ENCODE assay signal across 18 mouse cellular contexts in genomic region chr10:13271716-13272115, GRCm38 (mm10).
A peak's percentile ranks its signal among the peaks of the same experiment; 100 is the strongest.
DNase-seq lines count a peak whose midpoint lies in the region; ATAC-seq and TF ChIP-seq lines count a peak whose summit lies in the region.
"Had no signal": no experiment of that assay in that cellular context is flagged by ENCODE, and none has a peak within 500 bp of the region (broad histone marks: within the 10 kb centered on the region; RNA-seq: fewer than 3 reads in every experiment).

No protein-coding gene starts in this region.

- no peak overlapping the region for H3K4me3 ChIP-seq in lung, adult 2 months (replicated peaks; ENCODE audit: extremely low read depth, low read depth, low read length)
- H3K4me3 ChIP-seq in limb, embryonic 12.5 days (replicated peaks), result no peak overlapping the region
- H3K4me3 ChIP-seq: forebrain, embryonic 15.5 days; heart, adult 2 months; hindbrain, embryonic 10.5 days had no signal

- no peaks in the 10 kb centered on the region for H3K27me3 ChIP-seq in limb, embryonic 12.5 days
- H3K27me3 ChIP-seq: forebrain, embryonic 15.5 days had no signal

- no peak overlapping the region for H3K9ac ChIP-seq in limb, embryonic 12.5 days (replicated peaks)
- H3K9ac ChIP-seq: forebrain, embryonic 15.5 days; hindbrain, embryonic 14.5 days had no signal

- H3K4me2 ChIP-seq in limb, embryonic 12.5 days, result no peak overlapping the region
- H3K4me2 ChIP-seq: forebrain, embryonic 15.5 days; heart, embryonic 11.5 days; hindbrain, embryonic 14.5 days had no signal

- 58% methylated on average over 8 of the region's 8 CpGs for WGBS in lung, adult 2 months
- WGBS in limb, embryonic 12.5 days, result 91% methylated on average over 8 of the region's 8 CpGs

- H3K9me3 ChIP-seq in limb, embryonic 12.5 days, result no peaks in the 10 kb centered on the region
- H3K9me3 ChIP-seq: forebrain, embryonic 15.5 days; hindbrain, embryonic 10.5 days had no signal

- intact Hi-C loops in heart, postnatal 36 days (cut with DNase I), result loop anchor here (5.0 kb wide), 1 partner anchor 141 kb away; no protein-coding TSS in a partner anchor

- TF ChIP-seq CTCF in lung, adult 2 months (IDR thresholded peaks at IDR 0.05; ENCODE audit: insufficient read depth, low read length), result no peak

- DNase-seq in heart, adult 11 months, result peak; percentile 44
- DNase-seq in heart, postnatal 36 days, result no peak
- DNase-seq in lung, adult 18-20 months, result peak; percentile 44 to 60
- no peak for DNase-seq in lung, adult 2 months
- peak; percentile 54 for DNase-seq in lung, postnatal 25 days (ENCODE audit: low spot score)
- DNase-seq in testis, postnatal 14 days (ENCODE audit: low spot score), result no peak
- DNase-seq: adrenal gland, postnatal 14 days; cerebellum, adult 18-20 months; cerebellum, adult 9-11 months; cerebellum, postnatal 36 days; gastrocnemius, postnatal 10 days; heart, adult 2 months had no signal

- no peak for TF ChIP-seq POLR2A in lung, adult 2 months (IDR thresholded peaks at IDR 0.05; ENCODE audit: borderline replicate concordance, extremely low read depth, low read depth, low read length)

- peaks cover 9% of the 10 kb centered on the region for H3K4me1 ChIP-seq in lung, adult 2 months (ENCODE audit: control insufficient read depth, insufficient read depth, low read length)
- H3K4me1 ChIP-seq in limb, embryonic 12.5 days (replicated peaks), result peaks cover 5% of the 10 kb centered on the region; the same call in 1 of the 2 replicates
- H3K4me1 ChIP-seq: forebrain, embryonic 15.5 days; hindbrain, embryonic 10.5 days had no signal

- H3K36me3 ChIP-seq in limb, embryonic 12.5 days, result no peaks in the 10 kb centered on the region
- H3K36me3 ChIP-seq: forebrain, embryonic 15.5 days had no signal

- H3K27ac ChIP-seq in limb, embryonic 12.5 days, result peak overlapping the region; percentile 77; the same call in 1 of the 2 replicates
- H3K27ac ChIP-seq: forebrain, embryonic 15.5 days; heart, adult 2 months; hindbrain, embryonic 10.5 days; hindbrain, embryonic 14.5 days had no signal

- no peak for ATAC-seq in limb, embryonic 12.5 days (ENCODE audit: insufficient number of reproducible peaks, insufficient read depth, low FRiP score, low TSS enrichment, low read depth)
- ATAC-seq in megakaryocyte-erythroid progenitor cell, adult 5-6 weeks (replicated peaks; ENCODE audit: low FRiP score, low TSS enrichment, poor library complexity, severe bottlenecking), result no peak
- ATAC-seq: forebrain, embryonic 15.5 days had no signal

Comparison
In these comparisons a context has a peak if more than half of its experiments do, and no peak if none do; other contexts are left out.
1. DNase-seq: peak in heart, adult 11 months (single experiment), lung, adult 18-20 months (2 of 2) and lung, postnatal 25 days (single experiment); none in heart, postnatal 36 days (0 of 2), lung, adult 2 months (single experiment) and testis, postnatal 14 days (single experiment).